8 mouse cellular contexts compared by ENCODE assay signal in the genomic region with DNA sequence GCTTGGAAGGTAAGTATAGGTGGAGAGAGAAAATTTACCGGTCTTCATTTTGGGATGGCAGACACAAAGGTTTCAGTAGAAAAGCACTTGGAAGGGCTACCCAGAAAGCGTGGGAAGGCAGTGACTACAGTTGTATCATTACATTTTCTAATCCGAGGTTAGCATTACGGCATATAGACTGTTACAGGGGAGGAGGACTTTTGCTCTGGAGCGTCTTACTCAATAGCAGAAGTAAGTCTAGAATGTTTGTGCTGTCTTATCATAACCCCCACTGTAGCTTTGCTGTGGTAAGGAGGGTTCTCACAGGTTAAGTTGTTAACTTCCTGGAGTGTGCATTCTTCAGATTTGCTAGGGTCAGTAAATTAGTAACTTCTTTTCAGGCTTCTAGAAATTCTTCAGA. TPM values are rescaled to one million over a fixed set of nuclear protein-coding genes. Genes with fewer than 3 reads are reported as not detected.
A peak's percentile ranks its signal among the peaks of the same experiment; 100 is the strongest.
DNase-seq lines count a peak whose midpoint lies in the region; ATAC-seq and TF ChIP-seq lines count a peak whose summit lies in the region.

No protein-coding gene starts in this region.

- peak overlapping the region; percentile 94; the same call in 1 of the 2 replicates for H3K4me2 ChIP-seq in lung, embryonic 15.5 days
- peak overlapping the region; percentile 85 for H3K4me2 ChIP-seq in intestine, embryonic 15.5 days (replicated peaks)
- H3K4me2 ChIP-seq in neural tube, embryonic 14.5 days (ENCODE audit: low read depth, low read length), result peak overlapping the region; percentile 79; the same call in 1 of the 2 replicates

- ATAC-seq in lung, embryonic 15.5 days (ENCODE audit: borderline replicate concordance, extremely low read depth, low FRiP score, low TSS enrichment), result no peak
- ATAC-seq in intestine, embryonic 15.5 days, result no peak
- no peak for ATAC-seq in neural tube, embryonic 14.5 days (ENCODE audit: low read depth)

- no peak for DNase-seq in cerebellum, adult 2 months
- DNase-seq in cerebellum, postnatal 14 days, result no peak
- no peak for DNase-seq in lung, adult 2 months
- no peak for DNase-seq in cerebellum, postnatal 4 days (ENCODE audit: low spot score in 2 of 2)
- DNase-seq in right cerebral cortex, postnatal 25 days, result no peak

- no peak overlapping the region for H3K27ac ChIP-seq in cerebellum, adult 2 months (ENCODE audit: insufficient read depth, low read length)
- no peak overlapping the region for H3K27ac ChIP-seq in lung, embryonic 15.5 days
- H3K27ac ChIP-seq in intestine, embryonic 15.5 days, result 0 out of 2 replicates have a peak overlapping the region, but pooled peaks have one; percentile 17
- no peak overlapping the region for H3K27ac ChIP-seq in neural tube, embryonic 14.5 days (ENCODE audit: low read depth, low read length)

- no peaks in the 10 kb centered on the region for H3K36me3 ChIP-seq in lung, embryonic 15.5 days
- no peaks in the 10 kb centered on the region for H3K36me3 ChIP-seq in intestine, embryonic 15.5 days
- H3K36me3 ChIP-seq in neural tube, embryonic 14.5 days (ENCODE audit: control insufficient read depth, insufficient read depth, low read length), result no peaks in the 10 kb centered on the region

- H3K9ac ChIP-seq in lung, embryonic 15.5 days, result no peak overlapping the region
- no peak overlapping the region for H3K9ac ChIP-seq in intestine, embryonic 15.5 days
- H3K9ac ChIP-seq in neural tube, embryonic 14.5 days (replicated peaks; ENCODE audit: low read depth, low read length), result no peak overlapping the region

- no peak for TF ChIP-seq POLR2A in cerebellum, adult 2 months (IDR thresholded peaks at IDR 0.05; ENCODE audit: borderline replicate concordance, insufficient read depth, low read length)
- TF ChIP-seq POLR2A in lung, adult 2 months (IDR thresholded peaks at IDR 0.05; ENCODE audit: borderline replicate concordance, extremely low read depth, low read depth, low read length), result no peak

- no peak for TF ChIP-seq CTCF in cerebellum, adult 2 months (IDR thresholded peaks at IDR 0.05; ENCODE audit: borderline replicate concordance, insufficient read depth, low read depth, low read length)
- no peak for TF ChIP-seq CTCF in lung, adult 2 months (IDR thresholded peaks at IDR 0.05; ENCODE audit: insufficient read depth, low read length)

- WGBS in cerebellum, adult 2 months, result 65% methylated on average over 5 of the region's 5 CpGs
- WGBS in lung, embryonic 15.5 days, result 58% methylated on average over 5 of the region's 5 CpGs
- WGBS in lung, adult 2 months, result 64% methylated on average over 5 of the region's 5 CpGs
- WGBS in intestine, embryonic 15.5 days, result 64% methylated on average over 5 of the region's 5 CpGs
- 71% methylated on average over 5 of the region's 5 CpGs for WGBS in neural tube, embryonic 14.5 days

- peaks cover 24% of the 10 kb centered on the region; the same call in 1 of the 2 replicates for H3K4me1 ChIP-seq in cerebellum, adult 2 months (ENCODE audit: control insufficient read depth, insufficient read depth, low read length)
- peaks cover 24% of the 10 kb centered on the region for H3K4me1 ChIP-seq in lung, embryonic 15.5 days
- H3K4me1 ChIP-seq in lung, adult 2 months (ENCODE audit: control insufficient read depth, insufficient read depth, low read length), result peaks cover 15% of the 10 kb centered on the region
- peaks cover 9% of the 10 kb centered on the region; the same call in 1 of the 2 replicates for H3K4me1 ChIP-seq in intestine, embryonic 15.5 days (replicated peaks)
- H3K4me1 ChIP-seq in neural tube, embryonic 14.5 days (ENCODE audit: control insufficient read depth, insufficient read depth, low read length), result peaks cover 21% of the 10 kb centered on the region

- peak overlapping the region; percentile 13 for H3K4me3 ChIP-seq in cerebellum, adult 2 months (replicated peaks; ENCODE audit: insufficient read depth, low read depth, low read length)
- no peak overlapping the region for H3K4me3 ChIP-seq in lung, embryonic 15.5 days
- H3K4me3 ChIP-seq in lung, adult 2 months (replicated peaks; ENCODE audit: extremely low read depth, low read depth, low read length), result no peak overlapping the region
- H3K4me3 ChIP-seq in intestine, embryonic 15.5 days (replicated peaks), result no peak overlapping the region
- no peak overlapping the region for H3K4me3 ChIP-seq in neural tube, embryonic 14.5 days (ENCODE audit: low read depth, low read length)

- H3K27me3 ChIP-seq in cerebellum, adult 2 months (ENCODE audit: control insufficient read depth, insufficient read depth, low read length), result no peaks in the 10 kb centered on the region
- no peaks in the 10 kb centered on the region for H3K27me3 ChIP-seq in lung, embryonic 15.5 days
- H3K27me3 ChIP-seq in intestine, embryonic 15.5 days (replicated peaks), result no peaks in the 10 kb centered on the region
- H3K27me3 ChIP-seq in neural tube, embryonic 14.5 days (ENCODE audit: control insufficient read depth, insufficient read depth, low read length), result peaks cover 2% of the 10 kb centered on the region; the same call in 1 of the 2 replicates

- H3K9me3 ChIP-seq in lung, embryonic 15.5 days, result no peaks in the 10 kb centered on the region
- H3K9me3 ChIP-seq in intestine, embryonic 15.5 days, result no peaks in the 10 kb centered on the region
- H3K9me3 ChIP-seq in neural tube, embryonic 14.5 days (ENCODE audit: control insufficient read depth, low read length), result no peaks in the 10 kb centered on the region

RNA-seq across cellular contexts. Expression of gene Kctd6, which starts 2.2 kb away (rescaled TPM):
- 35.0 and 35.8 TPM in 2 replicates for polyA plus RNA-seq in cerebellum, adult 2 months (2012; rRNA removed)
- 15.7 and 16.6 TPM in 2 replicates for polyA plus RNA-seq in lung, embryonic 15.5 days (2015; fragmentation: Nextera tagmentation; extraction: Ambion mirVana)
- 6.1 and 9.0 TPM in 2 replicates for polyA plus RNA-seq in lung, adult 2 months (2012; rRNA removed)
- polyA plus RNA-seq in intestine, embryonic 15.5 days (2015; fragmentation: Nextera tagmentation; extraction: Ambion mirVana), result 11.2 and 12.4 TPM in 2 replicates
- 10.8 and 12.9 TPM in 2 replicates for polyA plus RNA-seq in neural tube, embryonic 14.5 days (2014; fragmentation: Nextera tagmentation; extraction: Ambion mirVana)

RNA-seq across cellular contexts. Expression of gene Acox2, which starts 43.1 kb away (rescaled TPM):
- 0.41 and 0.55 TPM in 2 replicates for polyA plus RNA-seq in cerebellum, adult 2 months (2012; rRNA removed)
- polyA plus RNA-seq in lung, embryonic 15.5 days (2015; fragmentation: Nextera tagmentation; extraction: Ambion mirVana), result 0.97 and 1.4 TPM in 2 replicates
- polyA plus RNA-seq in lung, adult 2 months (2012; rRNA removed), result 12.7 and 24.4 TPM in 2 replicates
- polyA plus RNA-seq in intestine, embryonic 15.5 days (2015; fragmentation: Nextera tagmentation; extraction: Ambion mirVana), result 0.88 and 0.91 TPM in 2 replicates
- polyA plus RNA-seq in neural tube, embryonic 14.5 days (2014; fragmentation: Nextera tagmentation; extraction: Ambion mirVana), result not detected in 2 replicates

RNA-seq across cellular contexts. Expression of gene Pdhb, which starts 43.3 kb away (rescaled TPM):
- polyA plus RNA-seq in cerebellum, adult 2 months (2012; rRNA removed), result 275 and 279 TPM in 2 replicates
- 182 and 183 TPM in 2 replicates for polyA plus RNA-seq in lung, embryonic 15.5 days (2015; fragmentation: Nextera tagmentation; extraction: Ambion mirVana)
- 30.3 and 53.1 TPM in 2 replicates for polyA plus RNA-seq in lung, adult 2 months (2012; rRNA removed)
- 197 and 198 TPM in 2 replicates for polyA plus RNA-seq in intestine, embryonic 15.5 days (2015; fragmentation: Nextera tagmentation; extraction: Ambion mirVana)
- 276 and 285 TPM in 2 replicates for polyA plus RNA-seq in neural tube, embryonic 14.5 days (2014; fragmentation: Nextera tagmentation; extraction: Ambion mirVana)
